Mouse (Mus musculus) liver, adult 2 months (tissue): Measurements from ENCODE around the gene Sp1. TPM values are rescaled to one million over a fixed set of nuclear protein-coding genes. Genes with fewer than 3 reads are reported as not detected.

Experiments
- DNase-seq: peaks from one replicate; pipeline ENCODE4 v3.0.0-alpha.2; 2011; ENCODE audit warnings: low read depth, low spot score; ENCODE audit errors: extremely low read depth
- H3K27ac ChIP-seq: fragments of 200-500 bp; replicated peaks from 2 replicates; pipeline ENCODE4 v1.5.1; 2012; ENCODE audit warnings: low read depth, mild to moderate bottlenecking, control low read depth, inconsistent platforms, low read length; ENCODE audit not compliant: insufficient read depth
- H3K27me3 ChIP-seq: fragments of 200-500 bp; 2 replicates; pipeline ENCODE4 v1.6.1; 2012; ENCODE audit warnings: mild to moderate bottlenecking, moderate library complexity, low read length, inconsistent platforms; ENCODE audit not compliant: control insufficient read depth, insufficient read depth
- H3K36me3 ChIP-seq: fragments of 200-500 bp; 2 replicates; pipeline ENCODE4 v1.6.1; 2012; ENCODE audit warnings: low read length, inconsistent platforms; ENCODE audit not compliant: control insufficient read depth, insufficient read depth
- H3K4me1 ChIP-seq: fragments of 200-500 bp; 2 replicates; pipeline ENCODE4 v1.6.1; 2011; ENCODE audit warnings: low read length; ENCODE audit not compliant: control insufficient read depth, insufficient read depth
- H3K4me3 ChIP-seq: fragments of 200-500 bp; 2 replicates; pipeline ENCODE4 v1.5.1; 2011; ENCODE audit warnings: low read depth, mild to moderate bottlenecking, control low read depth, low read length, moderate library complexity; ENCODE audit not compliant: insufficient read depth
- H3K79me2 ChIP-seq: fragments of 200-500 bp; 2 replicates; pipeline ENCODE4 v1.6.1; 2012; ENCODE audit warnings: inconsistent platforms, mild to moderate bottlenecking, low read length, moderate library complexity; ENCODE audit not compliant: control insufficient read depth, insufficient read depth
- H3K9ac ChIP-seq: fragments of 200-500 bp; 2 replicates; pipeline ENCODE4 v1.6.1; 2012; ENCODE audit warnings: low read depth, mild to moderate bottlenecking, control low read depth, inconsistent platforms, low read length
- CTCF ChIP-seq: fragments of 200-500 bp; IDR thresholded peaks from 2 replicates; pipeline ENCODE4 v1.5.1; 2011; ENCODE audit warnings: low read depth, low read length, control low read depth
- POLR2A ChIP-seq: fragments of 200-500 bp; IDR thresholded peaks from 2 replicates; pipeline ENCODE4 v1.6.1; 2011; ENCODE audit warnings: low read length, control low read depth; ENCODE audit not compliant: insufficient read depth; ENCODE audit errors: extremely low read depth
- WGBS: fragments of 180-500 bp; shearing (Covaris S2); methylation state at CpG from one replicate; pipeline ENCODE4 v1.1.7; 2018; 5-methylcytosine and 5-hydroxymethylcytosine counted together
- polyA plus RNA-seq: library from polyadenylated mRNA; depleted of rRNA; stranded (reverse); fragments of >200 nt; gene quantifications from 2 replicates; pipeline ENCODE4 v1.2.3, GENCODE M21; 2012; rRNA removed
- total RNA-seq: library from RNA; depleted of rRNA; stranded (reverse); fragments of >200 nt; gene quantifications from 2 replicates; pipeline ENCODE4 v1.2.3, GENCODE M21; 2014; rRNA removed

The Sp1 gene
- total and polyA plus RNA-seq, 2 experiments, result 7.3 to 16.7 TPM

GRCm38 (mm10) chr15:102473246-102473645 lies 67.3 kb downstream of the Sp1 start:
- no peak overlapping the region; the same call in 1 of the 2 replicates for H3K9ac ChIP-seq
- peaks cover 9% of the 10 kb centered on the region; the same call in 1 of the 2 replicates for H3K4me1 ChIP-seq
- H3K36me3 ChIP-seq, result peaks cover 45% of the 10 kb centered on the region
- H3K27me3 ChIP-seq, result no peaks in the 10 kb centered on the region
- TF ChIP-seq CTCF (no peak), POLR2A (no peak)
- no peak overlapping the region for H3K27ac ChIP-seq
- 18% methylated on average over 2 of the region's 2 CpGs for WGBS
- peak; percentile 23 for DNase-seq
- H3K4me3 ChIP-seq, result no peak overlapping the region
- peaks cover 8% of the 10 kb centered on the region for H3K79me2 ChIP-seq

DNA sequence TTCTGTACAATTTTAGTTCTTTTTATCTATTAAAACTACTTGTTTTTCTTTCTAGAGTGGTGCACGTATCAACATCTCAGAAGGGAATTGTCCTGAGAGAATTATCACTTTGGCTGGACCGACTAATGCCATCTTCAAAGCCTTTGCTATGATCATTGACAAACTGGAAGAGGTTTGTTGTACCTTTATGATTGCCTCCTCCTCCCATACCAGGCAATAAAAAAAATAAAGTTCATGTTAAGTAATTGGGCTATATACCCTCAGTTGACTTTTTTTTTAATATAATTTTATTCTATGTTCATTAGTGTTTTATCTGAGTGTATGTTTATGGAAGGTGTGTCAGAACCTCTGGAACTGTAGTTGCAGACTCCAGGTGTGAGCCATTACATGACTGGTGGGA lies 68.6 kb downstream of the Sp1 start:
- WGBS, result 94% methylated on average over 2 of the region's 2 CpGs
- H3K36me3 ChIP-seq, result peaks cover 55% of the 10 kb centered on the region
- no peak overlapping the region for H3K4me3 ChIP-seq
- peaks cover 8% of the 10 kb centered on the region for H3K79me2 ChIP-seq
- H3K4me1 ChIP-seq, result peaks cover 9% of the 10 kb centered on the region; the same call in 1 of the 2 replicates
- DNase-seq, result no peak
- no peak overlapping the region for H3K9ac ChIP-seq
- TF ChIP-seq POLR2A (no peak), CTCF (no peak)
- H3K27ac ChIP-seq, result no peak overlapping the region
- no peaks in the 10 kb centered on the region for H3K27me3 ChIP-seq

GRCm38 (mm10) chr15:102483136-102483535 lies 77.2 kb downstream of the Sp1 start:
- Histone ChIP-seq H3K4me3 (no peak overlapping the region), H3K4me1 (no peaks in the 10 kb centered on the region), H3K36me3 (peaks cover 72% of the 10 kb centered on the region), H3K27ac (no peak overlapping the region), H3K79me2 (no peaks in the 10 kb centered on the region; the same call in 1 of the 2 replicates), H3K9ac (no peak overlapping the region), H3K27me3 (no peaks in the 10 kb centered on the region)
- TF ChIP-seq POLR2A, result no peak
- DNase-seq, result no peak
- WGBS, result 92% methylated on average over 3 of the region's 3 CpGs

DNA sequence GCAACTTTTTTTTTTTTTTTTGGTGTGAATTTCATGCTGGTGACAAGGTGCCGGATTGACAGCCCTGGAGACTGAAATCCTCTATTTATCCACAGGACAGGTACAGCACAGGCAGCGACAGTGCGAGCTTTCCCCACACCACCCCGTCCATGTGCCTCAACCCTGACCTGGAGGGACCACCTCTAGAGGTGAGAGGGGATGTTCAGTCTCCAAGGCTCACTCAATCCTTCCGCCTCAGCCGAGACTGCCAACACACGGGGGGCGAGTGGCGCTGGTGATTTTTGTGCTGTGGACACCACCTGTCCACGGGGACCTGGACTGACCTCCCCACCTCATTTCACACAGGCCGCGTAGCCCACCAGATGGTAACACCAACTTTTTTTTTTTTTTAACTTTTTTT lies 79.9 kb downstream of the Sp1 start:
- WGBS, result 94% methylated on average over 12 of the region's 12 CpGs
- H3K36me3 ChIP-seq, result peaks cover 74% of the 10 kb centered on the region
- no peak for DNase-seq

More for the DNA sequence above, 79.9 kb downstream of the Sp1 start:
- TF ChIP-seq POLR2A, result no peak
- Histone ChIP-seq H3K27me3 (no peaks in the 10 kb centered on the region), H3K4me1 (no peaks in the 10 kb centered on the region), H3K9ac (no peak overlapping the region), H3K4me3 (no peak overlapping the region), H3K79me2 (no peaks in the 10 kb centered on the region; the same call in 1 of the 2 replicates), H3K27ac (no peak overlapping the region)

Other genes starting within 250 kb of the Sp1 start
- 15.6 and 21.0 TPM in 2 replicates for gene Zfp740, start 202.9 kb upstream of the Sp1 start, total RNA-seq
- gene Zfp740, start 202.9 kb upstream of the Sp1 start, polyA plus RNA-seq, result 8.1 and 9.4 TPM in 2 replicates
- 47.6 and 449 TPM in 2 replicates for gene Csad, start 201.4 kb upstream of the Sp1 start, total RNA-seq
- 107 and 123 TPM in 2 replicates for gene Csad, start 201.4 kb upstream of the Sp1 start, polyA plus RNA-seq
- 1.3 and 2.2 TPM in 2 replicates for gene Itgb7, start 174.2 kb upstream of the Sp1 start, total RNA-seq
- 1.7 and 1.8 TPM in 2 replicates for gene Itgb7, start 174.2 kb upstream of the Sp1 start, polyA plus RNA-seq
- gene Rarg, start 148.6 kb upstream of the Sp1 start, total RNA-seq, result 1.5 and 2.0 TPM in 2 replicates
- gene Rarg, start 148.6 kb upstream of the Sp1 start, polyA plus RNA-seq, result 5.3 and 6.0 TPM in 2 replicates
- not detected in 2 replicates for gene Gm9918, start 135.6 kb upstream of the Sp1 start, total RNA-seq
- gene Gm9918, start 135.6 kb upstream of the Sp1 start, polyA plus RNA-seq, result 0.05 TPM in 1 of 2 replicates, not detected in the other
- gene Mfsd5, start 126.7 kb upstream of the Sp1 start, total RNA-seq, result 8.5 and 10.1 TPM in 2 replicates
- 44.3 and 51.4 TPM in 2 replicates for gene Mfsd5, start 126.7 kb upstream of the Sp1 start, polyA plus RNA-seq
- 0.09 and 0.27 TPM in 2 replicates for gene Espl1, start 109.9 kb upstream of the Sp1 start, total RNA-seq
- 0.11 and 0.21 TPM in 2 replicates for gene Espl1, start 109.9 kb upstream of the Sp1 start, polyA plus RNA-seq
- gene Pfdn5, start 80.0 kb upstream of the Sp1 start, total RNA-seq, result 137 and 195 TPM in 2 replicates
- 44.6 and 45.2 TPM in 2 replicates for gene Pfdn5, start 80.0 kb upstream of the Sp1 start, polyA plus RNA-seq
- gene Myg1, start 74.4 kb upstream of the Sp1 start, total RNA-seq, result 25.5 and 27.6 TPM in 2 replicates
- gene Myg1, start 74.4 kb upstream of the Sp1 start, polyA plus RNA-seq, result 32.0 and 32.3 TPM in 2 replicates
- gene Aaas, start 55.4 kb upstream of the Sp1 start, total RNA-seq, result 4.0 and 8.3 TPM in 2 replicates
- 18.9 and 24.0 TPM in 2 replicates for gene Aaas, start 55.4 kb upstream of the Sp1 start, polyA plus RNA-seq
- not detected in 2 replicates for gene Sp7, start 39.0 kb upstream of the Sp1 start, total RNA-seq
- not detected in 2 replicates for gene Sp7, start 39.0 kb upstream of the Sp1 start, polyA plus RNA-seq
- gene Amhr2, start 39.2 kb downstream of the Sp1 start, total RNA-seq, result 0.07 and 0.09 TPM in 2 replicates
- gene Amhr2, start 39.2 kb downstream of the Sp1 start, polyA plus RNA-seq, result 0.40 and 0.49 TPM in 2 replicates
- 7.3 and 11.1 TPM in 2 replicates for gene Prr13, start 52.9 kb downstream of the Sp1 start, total RNA-seq
- 93.4 and 98.3 TPM in 2 replicates for gene Prr13, start 52.9 kb downstream of the Sp1 start, polyA plus RNA-seq
- gene Pcbp2, start 64.4 kb downstream of the Sp1 start, total RNA-seq, result 112 and 189 TPM in 2 replicates
- gene Pcbp2, start 64.4 kb downstream of the Sp1 start, polyA plus RNA-seq, result 261 and 273 TPM in 2 replicates
- gene Gm10337, start 97.6 kb downstream of the Sp1 start, total RNA-seq, result not detected in 2 replicates
- gene Gm10337, start 97.6 kb downstream of the Sp1 start, polyA plus RNA-seq, result not detected in 2 replicates
- 0.34 and 0.46 TPM in 2 replicates for gene Map3k12, start 110.9 kb downstream of the Sp1 start, total RNA-seq
- 0.22 and 0.43 TPM in 2 replicates for gene Map3k12, start 110.9 kb downstream of the Sp1 start, polyA plus RNA-seq
- gene Tarbp2, start 112.0 kb downstream of the Sp1 start, total RNA-seq, result 15.2 and 16.0 TPM in 2 replicates
- gene Tarbp2, start 112.0 kb downstream of the Sp1 start, polyA plus RNA-seq, result 34.1 and 40.6 TPM in 2 replicates
- 0.27 and 0.65 TPM in 2 replicates for gene Npff, start 118.8 kb downstream of the Sp1 start, total RNA-seq
- gene Npff, start 118.8 kb downstream of the Sp1 start, polyA plus RNA-seq, result 1.4 and 3.5 TPM in 2 replicates
- not detected in 2 replicates for gene Gm28047, start 218.9 kb downstream of the Sp1 start, total RNA-seq
- not detected in 2 replicates for gene Gm28047, start 218.9 kb downstream of the Sp1 start, polyA plus RNA-seq
- gene Atf7, start 219.3 kb downstream of the Sp1 start, total RNA-seq, result 10.1 and 12.6 TPM in 2 replicates
- 27.8 and 41.1 TPM in 2 replicates for gene Atf7, start 219.3 kb downstream of the Sp1 start, polyA plus RNA-seq